In genomic region chr8:109961693-109962367, GRCm38 (mm10) we compare ENCODE assay signal across 8 mouse cellular contexts. TPM values are rescaled to one million over a fixed set of nuclear protein-coding genes. Genes with fewer than 3 reads are reported as not detected.
A peak's percentile ranks its signal among the peaks of the same experiment; 100 is the strongest.
DNase-seq lines count a peak whose midpoint lies in the region; ATAC-seq lines count a peak whose summit lies in the region.

Gene Marveld3, minus strand, starts transcription at chr8:109962203.

- H3K4me3 ChIP-seq in forebrain, embryonic 16.5 days (replicated peaks; ENCODE audit: low read length) = peak within 1 kb of the TSS; percentile 47
- peak within 1 kb of the TSS; percentile 52 for H3K4me3 ChIP-seq in kidney, embryonic 15.5 days (replicated peaks)

- peak within 1 kb of the TSS; percentile 45 for H3K9ac ChIP-seq in forebrain, embryonic 16.5 days (replicated peaks; ENCODE audit: low read depth, low read length)
- H3K9ac ChIP-seq in kidney, embryonic 15.5 days = 0 out of 2 replicates have a peak within 1 kb of the TSS, but pooled peaks have one; percentile 31

- peaks cover 10% of the 10 kb centered on the region for H3K27me3 ChIP-seq in forebrain, embryonic 16.5 days (replicated peaks; ENCODE audit: control insufficient read depth, insufficient read depth, low read length)
- H3K27me3 ChIP-seq in kidney, embryonic 15.5 days = peaks cover 39% of the 10 kb centered on the region

- intact Hi-C loops in left cerebral cortex, postnatal 14 days (cut with DNase I) = no loop called here

- peaks cover 14% of the 10 kb centered on the region for H3K4me1 ChIP-seq in forebrain, embryonic 16.5 days (replicated peaks; ENCODE audit: control insufficient read depth, insufficient read depth, low read length)
- peaks cover 26% of the 10 kb centered on the region for H3K4me1 ChIP-seq in kidney, embryonic 15.5 days

- 0 out of 2 replicates have a peak, but pooled peaks have one; percentile 28 for ATAC-seq in forebrain, embryonic 16.5 days
- ATAC-seq in kidney, embryonic 15.5 days (replicated peaks; ENCODE audit: low FRiP score) = peak; percentile 76

- H3K9me3 ChIP-seq in forebrain, embryonic 16.5 days (ENCODE audit: control insufficient read depth, low read length) = no peaks in the 10 kb centered on the region
- H3K9me3 ChIP-seq in kidney, embryonic 15.5 days (replicated peaks) = no peaks in the 10 kb centered on the region

- WGBS in forebrain, embryonic 16.5 days = 1% methylated on average over 62 of the region's 64 CpGs
- WGBS in kidney, embryonic 15.5 days = 2% methylated on average over 64 of the region's 64 CpGs

- no peaks in the 10 kb centered on the region for H3K36me3 ChIP-seq in forebrain, embryonic 16.5 days (ENCODE audit: control insufficient read depth, insufficient read depth)
- H3K36me3 ChIP-seq in kidney, embryonic 15.5 days = no peaks in the 10 kb centered on the region

- H3K27ac ChIP-seq in forebrain, embryonic 16.5 days (ENCODE audit: low read length) = no peak within 1 kb of the TSS
- no peak within 1 kb of the TSS for H3K27ac ChIP-seq in kidney, embryonic 15.5 days

- peak; percentile 10 for DNase-seq in cerebellum, adult 11-12 months
- DNase-seq in cerebellum, adult 8-10 months = no peak
- DNase-seq in brain, adult 2 months (ENCODE audit: low read depth, low spot score) = peak; percentile 41
- DNase-seq in lung, postnatal 14 days = peak; percentile 80
- peak; percentile 20 to 29 for DNase-seq in spleen, adult 18-20 months
- no peak for DNase-seq in left cerebral cortex, postnatal 14 days (ENCODE audit: low spot score in 2 of 2)

- peak within 1 kb of the TSS; percentile 73 for H3K4me2 ChIP-seq in forebrain, embryonic 16.5 days (ENCODE audit: low read length)
- peak within 1 kb of the TSS; percentile 81 for H3K4me2 ChIP-seq in kidney, embryonic 15.5 days

RNA-seq across cellular contexts. Expression of gene Marveld3, which starts in this region (rescaled TPM):
- 1.1 and 2.4 TPM in 2 replicates for polyA plus RNA-seq in forebrain, embryonic 16.5 days (2015; fragmentation: Nextera tagmentation; extraction: Ambion mirVana)
- polyA plus RNA-seq in kidney, embryonic 15.5 days (2015; fragmentation: Nextera tagmentation; extraction: Ambion mirVana) = 3.1 and 3.7 TPM in 2 replicates
- total RNA-seq in left cerebral cortex, postnatal 14 days (2021) = under 1 TPM in 1 of 2 experiments, not detected in 1; 0.17 TPM

Comparison
In these comparisons a context has a peak if more than half of its experiments do, and no peak if none do; other contexts are left out.
1. DNase-seq: peak in cerebellum, adult 11-12 months (single experiment), brain, adult 2 months (single experiment), lung, postnatal 14 days (single experiment) and spleen, adult 18-20 months (2 of 2); none in cerebellum, adult 8-10 months (single experiment) and left cerebral cortex, postnatal 14 days (0 of 2).